Mouse (Mus musculus): ENCODE data around the gene Dchs1.

DNA sequence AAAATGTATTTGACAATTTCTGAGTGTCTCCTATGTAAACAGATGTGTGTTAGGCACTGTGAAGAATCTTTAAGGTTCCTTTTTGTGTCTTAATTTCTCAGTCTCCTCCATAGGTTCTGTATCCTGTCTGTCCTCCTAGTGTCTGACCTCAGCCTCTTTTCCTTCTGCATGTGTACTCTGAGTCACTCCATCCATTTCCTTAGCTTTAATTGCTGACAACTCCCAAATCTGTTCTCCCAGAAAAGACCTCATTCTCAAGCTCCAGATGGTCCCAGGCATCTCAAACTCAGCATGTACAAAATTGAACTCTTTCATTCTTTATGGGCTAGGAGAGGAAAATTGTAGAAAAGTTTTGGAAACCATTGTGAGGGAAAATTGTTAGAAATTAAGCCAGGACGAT, 15.3 kb upstream of the Dchs1 start:
- TF ChIP-seq E2F4 (IDR thresholded peaks at IDR 0.05; ENCODE audit: borderline replicate concordance, low read depth, low read length) (no peak), TAL1 (IDR thresholded peaks at IDR 0.05; ENCODE audit: low read length) (no peak), POLR2A (IDR thresholded peaks at IDR 0.05; ENCODE audit: control insufficient read depth in 1 of 2, insufficient read depth in 1 of 2, low read depth in 1 of 2, low read length in 2 of 2, poor library complexity in 1 of 2) (no peak), USF2 (IDR thresholded peaks at IDR 0.05; ENCODE audit: borderline replicate concordance in 1 of 2, insufficient read depth in 1 of 2, low read depth in 1 of 2, low read length in 2 of 2) (no peak), GATA1 (IDR thresholded peaks at IDR 0.05; ENCODE audit: low read depth, low read length) (no peak), CTCF (IDR thresholded peaks at IDR 0.05 in 2 of 3, conservative IDR thresholded peaks at IDR 0.05 in 1 of 3; ENCODE audit: control insufficient read depth in 1 of 3, insufficient read depth in 1 of 3, low read depth in 2 of 3, low read length in 3 of 3, poor library complexity in 1 of 3, severe bottlenecking in 1 of 3) (no peak), EP300 (IDR thresholded peaks at IDR 0.05; ENCODE audit: low read depth in 1 of 2, low read length in 2 of 2) (no peak), TCF12 (IDR thresholded peaks at IDR 0.05; ENCODE audit: low read depth, low read length) (no peak), UBTF (IDR thresholded peaks at IDR 0.05; ENCODE audit: borderline replicate concordance, insufficient read depth, low read depth, low read length) (no peak)
